Mouse (Mus musculus) cerebellum, adult 18-20 months (tissue): Measurements from ENCODE around the gene L3mbtl4.
A peak's percentile ranks its signal among the peaks of the same experiment; 100 is the strongest.

Source experiments
- DNase-seq, 2 experiments: peaks; one replicate each; pipeline ENCODE4 v3.0.0; 2021

Gene L3mbtl4

GRCm38 (mm10) chr17:68273527-68273926, at the start of gene L3mbtl4:
Gene L3mbtl4 (plus strand): TSS chr17:68273797.
- peak; percentile 11 to 28 for DNase-seq

- no peak for DNase-seq
Observed at GRCm38 (mm10) chr17:68230484-68230883, 43.1 kb upstream of the L3mbtl4 start.

GRCm38 (mm10) chr17:68235380-68235779, 38.2 kb upstream of the L3mbtl4 start:
- DNase-seq, result peak; percentile 13 to 21

- DNase-seq, result no peak
Observed at GRCm38 (mm10) chr17:68236992-68237391, 36.6 kb upstream of the L3mbtl4 start.

- no peak for DNase-seq
Observed at GRCm38 (mm10) chr17:68240171-68240570, 33.4 kb upstream of the L3mbtl4 start.

GRCm38 (mm10) chr17:68264835-68265557, 8.6 kb upstream of the L3mbtl4 start:
- no peak for DNase-seq

- no peak for DNase-seq
Observed at GRCm38 (mm10) chr17:68273954-68274353, 357 bp downstream of the L3mbtl4 start.

- no peak for DNase-seq
Observed at GRCm38 (mm10) chr17:68275138-68275537, 1.5 kb downstream of the L3mbtl4 start.

- no peak for DNase-seq
Observed at GRCm38 (mm10) chr17:68280915-68281314, 7.3 kb downstream of the L3mbtl4 start.

GRCm38 (mm10) chr17:68285119-68285782, 11.7 kb downstream of the L3mbtl4 start:
- DNase-seq, result no peak

- DNase-seq, result no peak
Observed at GRCm38 (mm10) chr17:68288094-68288493, 14.5 kb downstream of the L3mbtl4 start.

- DNase-seq, result no peak
Observed at GRCm38 (mm10) chr17:68288699-68289098, 15.1 kb downstream of the L3mbtl4 start.

GRCm38 (mm10) chr17:68291713-68292364, 18.2 kb downstream of the L3mbtl4 start:
- no peak for DNase-seq

- DNase-seq, result no peak
Observed at GRCm38 (mm10) chr17:68308381-68308780, 34.8 kb downstream of the L3mbtl4 start.

GRCm38 (mm10) chr17:68312286-68312927, 38.8 kb downstream of the L3mbtl4 start:
- DNase-seq, result no peak

- no peak for DNase-seq
Observed at GRCm38 (mm10) chr17:68320940-68321339, 47.3 kb downstream of the L3mbtl4 start.

- DNase-seq, result no peak
Observed at GRCm38 (mm10) chr17:68322607-68323006, 49.0 kb downstream of the L3mbtl4 start.

- no peak for DNase-seq
Observed at GRCm38 (mm10) chr17:68332225-68332624, 58.6 kb downstream of the L3mbtl4 start.

GRCm38 (mm10) chr17:68333382-68333781, 59.8 kb downstream of the L3mbtl4 start:
- no peak for DNase-seq

- no peak for DNase-seq
Observed at GRCm38 (mm10) chr17:68338917-68339553, 65.4 kb downstream of the L3mbtl4 start.

GRCm38 (mm10) chr17:68357687-68358086, 84.1 kb downstream of the L3mbtl4 start:
- no peak for DNase-seq

GRCm38 (mm10) chr17:68371101-68371500, 97.5 kb downstream of the L3mbtl4 start:
- DNase-seq, result no peak

GRCm38 (mm10) chr17:68388481-68388880, 114.9 kb downstream of the L3mbtl4 start:
- no peak for DNase-seq
